Mouse (Mus musculus): ENCODE data around the gene Uri1.

- no peak for TF ChIP-seq CTCF (IDR thresholded peaks at IDR 0.05; ENCODE audit: extremely low read depth, insufficient read depth, low read length)
- TF ChIP-seq POLR2A (IDR thresholded peaks at IDR 0.05; ENCODE audit: extremely low read depth, insufficient read depth, low read length), result no peak
Observed at GRCm38 (mm10) chr7:37999691-38000090, 23.7 kb downstream of the Uri1 start.
